Mouse (Mus musculus): ENCODE measurements around the gene Supt16.

GRCm38 (mm10) chr14:52118456-52118822, 78.8 kb downstream of the Supt16 start:
- TF ChIP-seq CTCF (conservative IDR thresholded peaks at IDR 0.05; ENCODE audit: low read length) (no peak), NANOG (IDR thresholded peaks at IDR 0.05; ENCODE audit: borderline replicate concordance, low read length) (no peak), POU5F1 (IDR thresholded peaks at IDR 0.05; ENCODE audit: borderline replicate concordance, low read length) (no peak)

All from E14TG2a.4 (cell line).